Mouse (Mus musculus) kidney, postnatal 0 days (tissue): ENCODE measurements at regions not wholly inside any gene's neighbourhood (a gene's known extent, or its start where the extent isn't known, plus 50 kb on each side); places are given as distances from the start of the nearest gene placed in this dataset.
A peak's percentile ranks its signal among the peaks of the same experiment; 100 is the strongest.

Source experiments
- ATAC-seq: fragments of 200-750 bp; cut with Nextera tagmentation; replicated peaks from 2 replicates; pipeline ENCODE4 v1.8.0; 2017; ENCODE audit warnings: low read depth, moderate number of reproducible peaks, moderate TSS enrichment, moderate library complexity; ENCODE audit not compliant: low FRiP score
- DNase-seq: peaks from one replicate; pipeline ENCODE4 v3.0.0-alpha.2; 2016; ENCODE audit warnings: low spot score
- H3K27ac ChIP-seq: fragments of 300-500 bp; sonication (generic); 2 replicates; pipeline ENCODE4 v1.5.1; 2014; ENCODE audit warnings: mild to moderate bottlenecking
- H3K27me3 ChIP-seq: fragments of 300-500 bp; sonication (generic); 2 replicates; pipeline ENCODE4 v1.6.1; 2014; ENCODE audit warnings: low read length, mixed read lengths; ENCODE audit not compliant: insufficient read depth
- H3K36me3 ChIP-seq: fragments of 300-500 bp; sonication (generic); 2 replicates; pipeline ENCODE4 v1.6.1; 2014; ENCODE audit warnings: low read length, mixed read lengths; ENCODE audit not compliant: insufficient read depth
- H3K4me1 ChIP-seq: fragments of 300-500 bp; sonication (generic); replicated peaks from 2 replicates; pipeline ENCODE4 v1.6.1; 2014; ENCODE audit warnings: antibody characterized with exemption, low read length, mixed read lengths; ENCODE audit not compliant: insufficient read depth
- H3K4me2 ChIP-seq: fragments of 300-500 bp; sonication (generic); 2 replicates; pipeline ENCODE4 v1.6.1; 2014; ENCODE audit warnings: mild to moderate bottlenecking, low read length, moderate library complexity, mixed read lengths
- H3K4me3 ChIP-seq: fragments of 300-500 bp; sonication (generic); replicated peaks from 2 replicates; pipeline ENCODE4 v1.5.1; 2014; ENCODE audit warnings: low read depth, low read length
- H3K9ac ChIP-seq: fragments of 300-500 bp; sonication (generic); 2 replicates; pipeline ENCODE4 v1.6.1; 2014; ENCODE audit warnings: low read depth, low read length
- H3K9me3 ChIP-seq: fragments of 300-500 bp; sonication (generic); replicated peaks from 2 replicates; pipeline ENCODE4 v1.6.1; 2016; ENCODE audit warnings: low read length, inconsistent platforms, mixed read lengths
- CTCF ChIP-seq: IDR thresholded peaks from 2 replicates; pipeline ENCODE4 v1.5.1; 2016; ENCODE audit warnings: antibody characterized with exemption, low read depth, mild to moderate bottlenecking, moderate library complexity
- WGBS: fragments of 180-500 bp; shearing (Covaris S2); extraction: QIAGEN DNeasy Blood & Tissue Kit; methylation state at CpG from one replicate; pipeline ENCODE4 v1.1.7; 2014; 5-methylcytosine and 5-hydroxymethylcytosine counted together

DNA sequence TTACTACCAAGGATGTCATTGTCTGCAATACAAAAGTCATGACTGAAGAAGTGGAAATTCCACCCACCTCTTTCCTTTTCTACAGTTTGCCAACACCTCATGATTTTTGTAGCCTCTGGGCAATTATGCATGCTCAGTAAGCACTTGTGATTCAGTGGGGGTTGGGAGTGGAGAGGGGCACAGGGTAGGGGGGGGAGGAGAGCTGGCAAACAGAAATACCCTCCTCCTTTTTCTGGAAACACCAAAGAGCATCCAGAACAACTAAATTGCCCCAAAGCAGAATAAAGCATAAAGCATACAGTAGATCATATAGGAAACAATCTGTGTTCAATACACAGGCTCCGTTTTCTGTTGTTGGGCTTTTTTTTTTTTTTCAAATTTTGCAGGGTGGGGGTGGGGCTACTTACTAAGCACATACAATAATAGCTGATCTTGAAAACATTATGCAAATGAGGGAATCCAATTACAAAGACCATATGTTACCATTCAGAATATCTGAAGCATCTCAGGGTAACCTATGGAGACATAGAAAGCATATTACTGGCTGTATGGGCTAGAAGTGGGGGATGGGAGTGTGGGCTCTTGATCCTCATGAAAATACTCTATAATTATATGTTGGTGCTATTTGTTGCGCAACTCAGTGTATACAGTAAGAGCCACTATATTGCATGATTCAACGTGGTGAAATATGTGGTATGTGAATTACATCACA lies 352.4 kb downstream of the Cmpk2 start:
- ATAC-seq (no peak), DNase-seq (no peak)
- Histone ChIP-seq H3K27ac (no peak overlapping the region), H3K4me3 (no peak overlapping the region), H3K4me1 (no peaks in the 10 kb centered on the region), H3K4me2 (no peak overlapping the region), H3K9ac (no peak overlapping the region), H3K9me3 (no peaks in the 10 kb centered on the region), H3K27me3 (no peaks in the 10 kb centered on the region), H3K36me3 (no peaks in the 10 kb centered on the region)
- TF ChIP-seq CTCF = no peak
- 75% methylated on average over 3 of the region's 3 CpGs for WGBS

GRCm38 (mm10) chr12:26817866-26818265 lies 348.9 kb downstream of the Cmpk2 start:
- H3K27ac ChIP-seq = no peak overlapping the region
- no peaks in the 10 kb centered on the region for H3K27me3 ChIP-seq
- H3K9me3 ChIP-seq = no peaks in the 10 kb centered on the region
- no peaks in the 10 kb centered on the region for H3K36me3 ChIP-seq
- WGBS = 85% methylated on average over 3 of the region's 3 CpGs
- ATAC-seq (no peak), DNase-seq (no peak)
- H3K9ac ChIP-seq = no peak overlapping the region
- no peak overlapping the region for H3K4me2 ChIP-seq
- no peak overlapping the region for H3K4me3 ChIP-seq
- no peak for TF ChIP-seq CTCF
- no peaks in the 10 kb centered on the region for H3K4me1 ChIP-seq

DNA sequence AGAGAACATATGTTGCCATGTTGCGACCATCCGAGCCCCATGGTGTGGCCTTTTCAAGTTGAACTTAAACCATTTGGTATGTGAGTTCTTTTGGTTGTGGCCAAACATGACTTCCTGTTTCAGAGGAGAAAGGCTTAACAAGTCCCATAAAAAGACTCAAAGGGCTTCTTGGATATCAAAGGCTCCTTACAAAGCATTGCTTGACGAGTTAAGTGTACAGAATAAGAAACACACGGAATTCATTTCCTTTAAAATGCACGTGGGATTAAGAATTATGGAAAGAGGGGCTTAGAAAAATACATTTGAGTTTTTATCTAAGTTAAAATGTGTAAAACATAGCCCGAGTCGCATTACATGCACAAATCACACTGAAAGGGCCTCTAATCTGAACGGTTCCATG lies 346.8 kb downstream of the Cmpk2 start:
- no peaks in the 10 kb centered on the region for H3K4me1 ChIP-seq
- H3K9me3 ChIP-seq = no peaks in the 10 kb centered on the region
- no peak overlapping the region for H3K4me2 ChIP-seq
- no peak for TF ChIP-seq CTCF
- ATAC-seq = no peak
- DNase-seq = no peak
- no peak overlapping the region for H3K27ac ChIP-seq
- no peak overlapping the region for H3K9ac ChIP-seq
- 63% methylated on average over 8 of the region's 8 CpGs for WGBS
- no peaks in the 10 kb centered on the region for H3K27me3 ChIP-seq
- H3K4me3 ChIP-seq = no peak overlapping the region
- no peaks in the 10 kb centered on the region for H3K36me3 ChIP-seq

GRCm38 (mm10) chr12:26810565-26811177 lies 341.7 kb downstream of the Cmpk2 start:
- no peak for TF ChIP-seq CTCF
- H3K9me3 ChIP-seq = no peaks in the 10 kb centered on the region
- H3K9ac ChIP-seq = no peak overlapping the region
- no peak for DNase-seq
- no peaks in the 10 kb centered on the region for H3K4me1 ChIP-seq
- no peak overlapping the region for H3K4me2 ChIP-seq
- ATAC-seq = no peak
- 78% methylated on average over 5 of the region's 5 CpGs for WGBS
- H3K27me3 ChIP-seq = no peaks in the 10 kb centered on the region
- no peaks in the 10 kb centered on the region for H3K36me3 ChIP-seq
- H3K27ac ChIP-seq = no peak overlapping the region
- no peak overlapping the region for H3K4me3 ChIP-seq

GRCm38 (mm10) chr12:26809670-26810069 lies 340.7 kb downstream of the Cmpk2 start:
- ATAC-seq (no peak), DNase-seq (peak; percentile 4)
- H3K4me2 ChIP-seq = no peak overlapping the region
- H3K36me3 ChIP-seq = no peaks in the 10 kb centered on the region
- H3K27ac ChIP-seq = no peak overlapping the region
- no peak overlapping the region for H3K4me3 ChIP-seq
- H3K4me1 ChIP-seq = no peaks in the 10 kb centered on the region
- TF ChIP-seq CTCF = no peak
- no peaks in the 10 kb centered on the region for H3K9me3 ChIP-seq
- no peaks in the 10 kb centered on the region for H3K27me3 ChIP-seq
- no peak overlapping the region for H3K9ac ChIP-seq
- WGBS = 4% methylated on average over 4 of the region's 4 CpGs

GRCm38 (mm10) chr12:26802542-26802941 lies 333.5 kb downstream of the Cmpk2 start:
- 88% methylated on average over 5 of the region's 5 CpGs for WGBS
- DNase-seq (no peak), ATAC-seq (no peak)
- no peaks in the 10 kb centered on the region for H3K27me3 ChIP-seq
- H3K36me3 ChIP-seq = no peaks in the 10 kb centered on the region
- no peak overlapping the region for H3K4me2 ChIP-seq
- H3K4me1 ChIP-seq = no peaks in the 10 kb centered on the region
- TF ChIP-seq CTCF = no peak
- no peaks in the 10 kb centered on the region for H3K9me3 ChIP-seq
- no peak overlapping the region for H3K4me3 ChIP-seq
- no peak overlapping the region for H3K27ac ChIP-seq
- no peak overlapping the region for H3K9ac ChIP-seq
